Mouse (Mus musculus): ENCODE data around the gene Sesn1. TPM values are rescaled to one million over a fixed set of nuclear protein-coding genes. Genes with fewer than 3 reads are reported as not detected.
"Not testable (repeated sequence)": the region's sequence is repeated elsewhere in the genome, so short reads cannot be mapped to it uniquely, and the experiment has no call there.

Gene Sesn1
- polyA plus RNA-seq, 1 experiment from 2014 or later = 32.7 TPM

DNA sequence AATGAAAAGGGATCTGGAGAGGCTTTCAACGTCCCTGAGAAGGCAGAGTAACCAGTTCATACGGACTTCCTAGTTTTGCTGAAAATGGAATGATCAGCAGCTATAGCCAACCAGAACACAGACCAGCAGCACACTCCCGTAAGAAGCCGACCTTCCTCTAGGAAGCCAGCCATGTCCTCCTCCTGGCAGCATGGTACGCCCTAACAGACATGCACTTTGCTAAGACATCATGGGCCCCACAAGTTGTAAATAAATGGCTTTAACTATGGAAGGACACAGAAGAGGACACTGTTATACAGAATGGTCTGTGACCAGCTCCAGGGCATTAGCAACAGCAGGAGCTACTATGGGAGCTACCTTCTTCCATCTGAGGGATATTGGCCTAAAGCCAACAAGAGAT, 123.2 kb downstream of the Sesn1 start:
- Histone ChIP-seq H3K4me1 (replicated peaks; ENCODE audit: control insufficient read depth, insufficient read depth, low read length) (peaks cover 21% of the 10 kb centered on the region), H3K27me3 (replicated peaks; ENCODE audit: control insufficient read depth, insufficient read depth, low read length) (no peaks in the 10 kb centered on the region), H3K4me2 (ENCODE audit: low read length) (no peak overlapping the region), H3K4me3 (ENCODE audit: low read depth, low read length) (no peak overlapping the region), H3K9ac (ENCODE audit: low read length) (no peak overlapping the region), H3K36me3 (ENCODE audit: control insufficient read depth, insufficient read depth, low read length) (no peaks in the 10 kb centered on the region), H3K9me3 (ENCODE audit: control insufficient read depth, low read length) (no peaks in the 10 kb centered on the region), H3K27ac (ENCODE audit: low read depth) (no peak overlapping the region)
- 86% methylated on average over 5 of the region's 5 CpGs for WGBS
- no peak for DNase-seq (ENCODE audit: low spot score)
- no peak for ATAC-seq (replicated peaks; ENCODE audit: low FRiP score, low TSS enrichment, low read depth)

DNA sequence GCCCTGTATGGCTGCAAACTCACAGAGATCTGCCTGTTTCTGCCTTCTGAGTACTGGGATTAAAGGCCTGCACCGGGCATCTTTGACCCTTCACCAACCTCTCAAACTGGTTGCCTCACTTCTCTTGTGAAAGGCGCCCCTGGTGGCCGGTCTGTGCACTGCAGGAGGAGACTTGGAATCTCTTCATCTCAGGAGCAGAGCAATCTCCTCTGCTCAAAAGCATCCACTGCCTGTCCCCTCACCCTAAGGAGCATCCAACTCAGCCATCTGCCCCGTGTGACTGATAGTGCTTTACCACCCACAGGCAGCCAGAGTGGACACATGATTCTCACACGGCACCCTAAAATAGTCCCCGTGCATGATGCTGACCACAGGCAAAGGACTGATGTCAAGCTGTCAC, 123.8 kb downstream of the Sesn1 start:
- no peak overlapping the region for H3K27ac ChIP-seq (ENCODE audit: low read depth)
- no peaks in the 10 kb centered on the region for H3K9me3 ChIP-seq (ENCODE audit: control insufficient read depth, low read length)
- no peaks in the 10 kb centered on the region for H3K36me3 ChIP-seq (ENCODE audit: control insufficient read depth, insufficient read depth, low read length)
- H3K4me3 ChIP-seq (ENCODE audit: low read depth, low read length) = no peak overlapping the region
- no peaks in the 10 kb centered on the region for H3K27me3 ChIP-seq (replicated peaks; ENCODE audit: control insufficient read depth, insufficient read depth, low read length)
- DNase-seq (ENCODE audit: low spot score) (peak; percentile 63), ATAC-seq (replicated peaks; ENCODE audit: low FRiP score, low TSS enrichment, low read depth) (no peak)
- WGBS = 59% methylated on average over 6 of the region's 6 CpGs
- peaks cover 21% of the 10 kb centered on the region for H3K4me1 ChIP-seq (replicated peaks; ENCODE audit: control insufficient read depth, insufficient read depth, low read length)
- no peak overlapping the region for H3K4me2 ChIP-seq (ENCODE audit: low read length)
- H3K9ac ChIP-seq (ENCODE audit: low read length) = no peak overlapping the region

DNA sequence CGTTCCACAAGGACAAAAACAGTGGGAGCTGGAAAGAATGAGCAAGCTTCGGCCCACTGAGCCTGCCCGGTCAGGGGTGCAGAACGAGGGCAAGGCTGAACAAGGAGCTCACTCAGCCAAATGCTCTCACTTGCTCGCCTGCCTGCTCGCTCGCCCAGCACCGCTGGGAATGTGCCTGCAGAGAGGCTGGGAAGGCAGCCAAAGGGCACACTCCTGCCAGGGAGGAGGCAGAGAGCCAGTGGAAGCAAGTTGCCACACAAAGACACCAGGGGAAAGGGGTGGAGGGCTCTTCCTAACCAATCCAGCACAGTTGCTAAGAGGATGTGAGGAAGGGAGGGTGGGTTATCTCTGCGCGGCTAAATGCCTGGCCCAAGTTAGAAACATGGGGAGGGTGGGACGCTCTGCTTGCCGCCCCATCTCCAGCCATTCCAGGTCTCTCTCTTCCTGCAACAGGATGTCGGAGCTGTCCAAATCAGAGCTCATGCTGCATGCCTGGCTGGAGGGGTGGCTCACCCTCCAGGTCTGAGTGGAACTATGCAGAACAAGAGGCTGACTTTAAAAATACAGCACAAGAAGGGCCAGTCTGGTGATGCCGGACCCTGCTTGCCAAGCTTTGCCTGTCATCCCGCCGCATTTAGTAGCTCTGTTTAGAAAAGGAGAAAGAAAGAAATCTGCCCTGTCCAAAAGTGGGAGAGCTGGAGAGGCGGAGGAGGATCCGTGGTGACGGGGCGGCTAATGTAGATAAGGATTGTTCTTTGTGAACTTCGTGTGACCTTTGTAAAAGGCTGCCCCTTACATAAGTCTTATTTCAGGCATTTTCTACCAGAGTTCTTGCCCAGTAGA, 125.1 kb downstream of the Sesn1 start:
- Histone ChIP-seq H3K9me3 (ENCODE audit: control insufficient read depth, low read length) (no peaks in the 10 kb centered on the region), H3K27me3 (replicated peaks; ENCODE audit: control insufficient read depth, insufficient read depth, low read length) (no peaks in the 10 kb centered on the region), H3K36me3 (ENCODE audit: control insufficient read depth, insufficient read depth, low read length) (no peaks in the 10 kb centered on the region), H3K9ac (ENCODE audit: low read length) (no peak overlapping the region), H3K4me3 (ENCODE audit: low read depth, low read length) (no peak overlapping the region), H3K27ac (ENCODE audit: low read depth) (0 out of 2 replicates have a peak overlapping the region, but pooled peaks have one; percentile 38), H3K4me2 (ENCODE audit: low read length) (peak overlapping the region; percentile 42), H3K4me1 (replicated peaks; ENCODE audit: control insufficient read depth, insufficient read depth, low read length) (peaks cover 21% of the 10 kb centered on the region)
- peak; percentile 62; the same call in 1 of the 2 replicates for ATAC-seq (replicated peaks; ENCODE audit: low FRiP score, low TSS enrichment, low read depth)
- DNase-seq (ENCODE audit: low spot score) = peak; percentile 67
- WGBS = 13% methylated on average over 21 of the region's 21 CpGs

DNA sequence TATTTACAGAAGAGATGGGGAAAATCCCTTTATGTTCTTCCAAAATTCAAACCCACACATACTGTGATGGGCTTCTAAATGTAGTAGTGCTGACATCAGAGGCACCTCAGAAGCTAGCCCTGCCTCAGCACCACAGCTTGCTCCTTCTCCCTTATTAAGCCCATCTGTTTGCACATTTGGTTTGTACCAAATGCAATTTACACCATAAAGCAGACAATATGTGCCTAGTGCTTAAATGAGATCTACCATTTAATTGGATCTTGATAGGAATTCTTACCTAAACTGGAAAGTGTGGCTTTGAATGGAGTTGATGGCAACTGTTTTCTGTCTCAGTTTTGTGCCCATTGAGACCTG, 125.7 kb downstream of the Sesn1 start:
- Histone ChIP-seq H3K9ac (ENCODE audit: low read length) (no peak overlapping the region), H3K4me3 (ENCODE audit: low read depth, low read length) (no peak overlapping the region), H3K27ac (ENCODE audit: low read depth) (0 out of 2 replicates have a peak overlapping the region, but pooled peaks have one; percentile 38), H3K36me3 (ENCODE audit: control insufficient read depth, insufficient read depth, low read length) (no peaks in the 10 kb centered on the region), H3K4me2 (ENCODE audit: low read length) (peak overlapping the region; percentile 42; the same call in 1 of the 2 replicates), H3K9me3 (ENCODE audit: control insufficient read depth, low read length) (no peaks in the 10 kb centered on the region), H3K4me1 (replicated peaks; ENCODE audit: control insufficient read depth, insufficient read depth, low read length) (peaks cover 21% of the 10 kb centered on the region), H3K27me3 (replicated peaks; ENCODE audit: control insufficient read depth, insufficient read depth, low read length) (no peaks in the 10 kb centered on the region)
- no peak for DNase-seq (ENCODE audit: low spot score)
- ATAC-seq (replicated peaks; ENCODE audit: low FRiP score, low TSS enrichment, low read depth) = no peak

DNA sequence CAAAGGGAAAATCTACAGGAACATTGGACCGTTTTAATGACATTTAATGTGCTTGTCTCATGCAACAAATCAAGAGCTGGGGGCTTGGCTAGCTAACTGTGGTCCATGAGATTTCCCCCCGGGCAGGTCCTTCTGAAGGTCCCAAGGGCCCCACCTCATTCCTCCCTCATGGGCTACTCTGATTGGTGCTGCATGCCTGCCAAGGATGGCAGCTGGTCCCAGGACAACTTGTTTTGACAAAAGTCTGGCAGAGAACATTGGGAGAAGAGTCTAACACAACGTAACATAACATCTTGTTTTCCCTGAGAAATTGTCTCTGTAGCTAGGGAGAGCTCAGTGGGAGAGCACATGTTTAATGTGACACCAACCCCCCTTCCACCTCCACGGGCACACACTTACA, 126.4 kb downstream of the Sesn1 start:
- no peak overlapping the region for H3K27ac ChIP-seq (ENCODE audit: low read depth)
- no peak overlapping the region for H3K4me3 ChIP-seq (ENCODE audit: low read depth, low read length)
- no peak overlapping the region for H3K9ac ChIP-seq (ENCODE audit: low read length)
- H3K4me2 ChIP-seq (ENCODE audit: low read length) = no peak overlapping the region
- DNase-seq (ENCODE audit: low spot score) (no peak), ATAC-seq (replicated peaks; ENCODE audit: low FRiP score, low TSS enrichment, low read depth) (no peak)
- 50% methylated on average over 4 of the region's 4 CpGs for WGBS
- no peaks in the 10 kb centered on the region for H3K9me3 ChIP-seq (ENCODE audit: control insufficient read depth, low read length)
- no peaks in the 10 kb centered on the region for H3K27me3 ChIP-seq (replicated peaks; ENCODE audit: control insufficient read depth, insufficient read depth, low read length)
- H3K4me1 ChIP-seq (replicated peaks; ENCODE audit: control insufficient read depth, insufficient read depth, low read length) = peaks cover 21% of the 10 kb centered on the region
- H3K36me3 ChIP-seq (ENCODE audit: control insufficient read depth, insufficient read depth, low read length) = no peaks in the 10 kb centered on the region

DNA sequence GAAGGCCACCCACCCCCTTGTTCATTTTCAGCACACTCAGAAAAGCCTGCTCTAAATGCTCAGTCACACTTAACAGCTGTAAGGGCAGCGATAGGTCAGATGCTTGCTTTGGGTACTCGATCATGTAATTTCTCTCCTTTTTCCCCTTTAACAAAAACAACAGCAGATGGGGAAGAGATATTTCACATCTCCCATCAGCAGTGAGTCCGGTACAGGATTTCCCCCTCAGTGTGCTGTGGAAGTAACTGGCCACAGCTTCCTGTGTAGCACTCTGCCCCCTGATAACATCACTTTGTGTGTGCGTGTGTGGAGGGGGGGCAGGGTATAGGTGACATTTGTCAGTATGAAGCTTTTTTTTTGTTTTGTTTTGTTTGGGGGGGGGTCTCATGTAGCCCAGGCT, 127.4 kb downstream of the Sesn1 start:
- H3K4me1 ChIP-seq (replicated peaks; ENCODE audit: control insufficient read depth, insufficient read depth, low read length) = peaks cover 21% of the 10 kb centered on the region
- DNase-seq (ENCODE audit: low spot score) (no peak), ATAC-seq (replicated peaks; ENCODE audit: low FRiP score, low TSS enrichment, low read depth) (no peak)
- H3K36me3 ChIP-seq (ENCODE audit: control insufficient read depth, insufficient read depth, low read length) = no peaks in the 10 kb centered on the region
- 35% methylated on average over 4 of the region's 4 CpGs for WGBS
- no peak overlapping the region for H3K9ac ChIP-seq (ENCODE audit: low read length)
- no peaks in the 10 kb centered on the region for H3K9me3 ChIP-seq (ENCODE audit: control insufficient read depth, low read length)
- H3K27ac ChIP-seq (ENCODE audit: low read depth) = no peak overlapping the region
- H3K4me3 ChIP-seq (ENCODE audit: low read depth, low read length) = no peak overlapping the region
- no peak overlapping the region for H3K4me2 ChIP-seq (ENCODE audit: low read length)
- H3K27me3 ChIP-seq (replicated peaks; ENCODE audit: control insufficient read depth, insufficient read depth, low read length) = no peaks in the 10 kb centered on the region

DNA sequence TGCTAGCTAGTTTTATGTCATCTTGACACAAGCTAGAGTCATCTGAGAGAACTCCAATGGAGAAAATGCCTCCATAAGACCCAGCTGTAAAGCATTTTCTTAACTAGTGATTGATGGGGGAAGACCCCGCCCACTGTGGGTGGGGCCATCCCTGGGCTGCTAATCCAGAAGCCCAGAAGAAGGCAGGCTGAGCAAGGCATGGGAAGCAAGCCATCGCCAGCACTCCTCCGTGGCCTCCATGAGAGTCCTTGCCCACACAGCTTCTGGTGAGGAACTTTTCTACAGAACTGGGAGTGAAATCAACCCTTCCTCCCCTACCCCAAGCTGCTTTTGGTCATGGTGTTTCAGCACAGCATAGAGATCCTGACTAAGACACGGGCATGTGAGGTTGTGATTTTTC, 129.4 kb downstream of the Sesn1 start:
- H3K27me3 ChIP-seq (replicated peaks; ENCODE audit: control insufficient read depth, insufficient read depth, low read length) = no peaks in the 10 kb centered on the region
- no peaks in the 10 kb centered on the region for H3K9me3 ChIP-seq (ENCODE audit: control insufficient read depth, low read length)
- H3K27ac ChIP-seq (ENCODE audit: low read depth) = no peak overlapping the region
- no peaks in the 10 kb centered on the region for H3K36me3 ChIP-seq (ENCODE audit: control insufficient read depth, insufficient read depth, low read length)
- no peak overlapping the region for H3K9ac ChIP-seq (ENCODE audit: low read length)
- 69% methylated on average over 4 of the region's 4 CpGs for WGBS
- H3K4me2 ChIP-seq (ENCODE audit: low read length) = no peak overlapping the region
- H3K4me1 ChIP-seq (replicated peaks; ENCODE audit: control insufficient read depth, insufficient read depth, low read length) = peaks cover 21% of the 10 kb centered on the region
- no peak overlapping the region for H3K4me3 ChIP-seq (ENCODE audit: low read depth, low read length)
- no peak for ATAC-seq (replicated peaks; ENCODE audit: low FRiP score, low TSS enrichment, low read depth)
- DNase-seq (ENCODE audit: low spot score) = no peak

DNA sequence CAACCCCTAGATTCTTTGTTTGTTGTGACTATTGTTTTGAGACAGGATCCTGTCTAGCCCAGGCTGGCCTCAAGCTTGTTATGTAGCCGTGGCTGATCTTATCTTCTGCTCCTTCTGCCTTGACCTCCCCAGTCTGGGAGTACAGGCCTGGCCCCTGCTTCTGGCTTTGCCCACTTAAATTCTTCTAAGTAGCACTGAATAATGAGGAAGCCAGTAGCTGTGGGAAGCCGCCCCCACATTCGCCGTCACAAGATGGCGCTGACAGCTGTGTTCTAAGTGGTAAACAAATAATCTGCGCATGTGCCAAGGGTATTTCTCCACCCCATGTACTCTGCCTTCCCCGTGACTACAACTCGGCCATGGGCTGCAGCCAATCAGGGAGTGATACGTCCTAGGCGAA, 142.6 kb downstream of the Sesn1 start:
- not testable (repeated sequence) for H3K4me1 ChIP-seq (replicated peaks; ENCODE audit: control insufficient read depth, insufficient read depth, low read length); H3K4me2 ChIP-seq (ENCODE audit: low read length); H3K4me3 ChIP-seq (ENCODE audit: low read depth, low read length); H3K27me3 ChIP-seq (replicated peaks; ENCODE audit: control insufficient read depth, insufficient read depth, low read length); H3K9ac ChIP-seq (ENCODE audit: low read length); ATAC-seq (replicated peaks; ENCODE audit: low FRiP score, low TSS enrichment, low read depth); H3K27ac ChIP-seq (ENCODE audit: low read depth); H3K36me3 ChIP-seq (ENCODE audit: control insufficient read depth, insufficient read depth, low read length); H3K9me3 ChIP-seq (ENCODE audit: control insufficient read depth, low read length); DNase-seq (ENCODE audit: low spot score)
- 92% methylated on average over 6 of the region's 10 CpGs for WGBS

Data from intestine, embryonic 14.5 days (tissue).